Mouse (Mus musculus): Measurements from ENCODE around the gene Abcd2. TPM values are rescaled to one million over a fixed set of nuclear protein-coding genes. Genes with fewer than 3 reads are reported as not detected.

Gene Abcd2
- 6.0 and 23.5 TPM in 2 replicates for polyA plus RNA-seq (2015; fragmentation: Nextera tagmentation; extraction: Ambion mirVana)

GRCm38 (mm10) chr15:91191412-91192222, at the start of gene Abcd2:
Gene Abcd2 (minus strand): TSS chr15:91191799.

GRCm38 (mm10) chr15:91199256-91199905, 7.8 kb upstream of the Abcd2 start, which contains the start of gene CN725425:
Gene CN725425 (plus strand): TSS chr15:91199494.

Other genes with a start within 250 kb of the Abcd2 start
- gene Kif21a, start 141.9 kb downstream of the Abcd2 start, polyA plus RNA-seq (2015; fragmentation: Nextera tagmentation; extraction: Ambion mirVana), result 1.7 and 1.9 TPM in 2 replicates
- gene CN725425, start 7.7 kb upstream of the Abcd2 start, polyA plus RNA-seq (2015; fragmentation: Nextera tagmentation; extraction: Ambion mirVana), result not detected in 2 replicates